Mouse (Mus musculus) stomach, postnatal 0 days (tissue): ENCODE data around the gene Churc1. TPM values are rescaled to one million over a fixed set of nuclear protein-coding genes. Genes with fewer than 3 reads are reported as not detected.

Experiments used
- ATAC-seq: fragments of 200-750 bp; cut with Nextera tagmentation; 2 replicates; pipeline ENCODE4 v1.8.0; 2017; ENCODE audit not compliant: low FRiP score, low TSS enrichment
- DNase-seq: peaks from one replicate; pipeline ENCODE4 v3.0.0-alpha.2; 2016; ENCODE audit warnings: low spot score
- H3K27ac ChIP-seq: fragments of 300-500 bp; sonication (generic); replicated peaks from 2 replicates; pipeline ENCODE4 v1.5.1; 2014; ENCODE audit warnings: mild to moderate bottlenecking, control low read depth
- H3K27me3 ChIP-seq: fragments of 300-500 bp; sonication (generic); 2 replicates; pipeline ENCODE4 v1.6.1; 2014; ENCODE audit warnings: low read length; ENCODE audit not compliant: control insufficient read depth, insufficient read depth
- H3K36me3 ChIP-seq: fragments of 300-500 bp; sonication (generic); 2 replicates; pipeline ENCODE4 v1.6.1; 2014; ENCODE audit warnings: low read length, mixed read lengths; ENCODE audit not compliant: control insufficient read depth, insufficient read depth
- H3K4me1 ChIP-seq: fragments of 300-500 bp; sonication (generic); replicated peaks from 2 replicates; pipeline ENCODE4 v1.6.1; 2014; ENCODE audit warnings: antibody characterized with exemption; ENCODE audit not compliant: control insufficient read depth, insufficient read depth
- H3K4me2 ChIP-seq: fragments of 300-500 bp; sonication (generic); replicated peaks from 2 replicates; pipeline ENCODE4 v1.6.1; 2014; ENCODE audit warnings: low read depth, mild to moderate bottlenecking, control low read depth, moderate library complexity
- H3K4me3 ChIP-seq: fragments of 300-500 bp; sonication (generic); 2 replicates; pipeline ENCODE4 v1.5.1; 2014; ENCODE audit warnings: low read depth, low read length, control low read depth
- H3K9ac ChIP-seq: fragments of 300-500 bp; sonication (generic); 2 replicates; pipeline ENCODE4 v1.6.1; 2014; ENCODE audit warnings: mild to moderate bottlenecking, low read length, control low read depth, mixed read lengths
- H3K9me3 ChIP-seq: fragments of 300-500 bp; sonication (generic); 2 replicates; pipeline ENCODE4 v1.6.1; 2016; ENCODE audit warnings: low read length; ENCODE audit not compliant: control insufficient read depth
- CTCF ChIP-seq: IDR thresholded peaks from 2 replicates; pipeline ENCODE4 v1.5.1; 2016; ENCODE audit warnings: antibody characterized with exemption, low read depth, mild to moderate bottlenecking, moderate library complexity
- EP300 ChIP-seq: optimal IDR thresholded peaks from 2 replicates; pipeline ENCODE3; 2016; ENCODE audit warnings: antibody characterized with exemption
- WGBS: fragments of 180-500 bp; shearing (Covaris S2); extraction: QIAGEN DNeasy Blood & Tissue Kit; methylation state at CpG from one replicate; pipeline ENCODE4 v1.1.7; 2014; 5-methylcytosine and 5-hydroxymethylcytosine counted together
- polyA plus RNA-seq: library from polyadenylated mRNA; unstranded; fragments of >200 nt; fragmentation: Nextera tagmentation; extraction: Ambion mirVana; gene quantifications from 2 replicates; pipeline ENCODE4 v1.2.1, GENCODE M21; 2015

The Churc1 gene
- polyA plus RNA-seq, 1 experiment from 2014 or later: 163 TPM

GRCm38 (mm10) chr12:76776898-76777297 lies 11.6 kb downstream of the Churc1 start:
- no peak overlapping the region for H3K27ac ChIP-seq
- no peak overlapping the region for H3K4me3 ChIP-seq
- 72% methylated on average over 5 of the region's 5 CpGs for WGBS
- no peak for ATAC-seq
- no peak overlapping the region for H3K9ac ChIP-seq
- H3K36me3 ChIP-seq: peaks cover 4% of the 10 kb centered on the region; the same call in 1 of the 2 replicates
- no peak for DNase-seq
- TF ChIP-seq CTCF (no peak), EP300 (no peak)
- no peak overlapping the region for H3K4me2 ChIP-seq
- no peaks in the 10 kb centered on the region for H3K9me3 ChIP-seq
- no peaks in the 10 kb centered on the region for H3K27me3 ChIP-seq
- no peaks in the 10 kb centered on the region; the same call in 1 of the 2 replicates for H3K4me1 ChIP-seq

GRCm38 (mm10) chr12:76777845-76778244 lies 12.5 kb downstream of the Churc1 start:
- no peak overlapping the region for H3K27ac ChIP-seq
- no peak for DNase-seq
- no peak for TF ChIP-seq EP300
- TF ChIP-seq CTCF: peak; percentile 53
- no peak overlapping the region for H3K4me3 ChIP-seq
- H3K9ac ChIP-seq: no peak overlapping the region
- H3K4me2 ChIP-seq: no peak overlapping the region
- peaks cover 4% of the 10 kb centered on the region; the same call in 1 of the 2 replicates for H3K36me3 ChIP-seq
- no peaks in the 10 kb centered on the region; the same call in 1 of the 2 replicates for H3K4me1 ChIP-seq
- no peaks in the 10 kb centered on the region for H3K27me3 ChIP-seq
- no peaks in the 10 kb centered on the region for H3K9me3 ChIP-seq
- ATAC-seq: no peak

- WGBS: 81% methylated on average over 10 of the region's 10 CpGs
- Histone ChIP-seq H3K4me1 (no peaks in the 10 kb centered on the region; the same call in 1 of the 2 replicates), H3K27me3 (no peaks in the 10 kb centered on the region), H3K36me3 (peaks cover 4% of the 10 kb centered on the region; the same call in 1 of the 2 replicates), H3K4me3 (no peak overlapping the region), H3K9me3 (no peaks in the 10 kb centered on the region), H3K4me2 (no peak overlapping the region), H3K9ac (no peak overlapping the region), H3K27ac (no peak overlapping the region)
- ATAC-seq (no peak), DNase-seq (no peak)
- TF ChIP-seq CTCF: no peak
- TF ChIP-seq EP300: no peak
Observed at GRCm38 (mm10) chr12:76778305-76779083, 13.2 kb downstream of the Churc1 start.

- no peak for ATAC-seq
Observed at GRCm38 (mm10) chr12:76779951-76780350, 14.6 kb downstream of the Churc1 start.

GRCm38 (mm10) chr12:76780639-76781468 lies 15.5 kb downstream of the Churc1 start:
- DNase-seq (no peak), ATAC-seq (no peak)
- Histone ChIP-seq H3K4me2 (no peak overlapping the region), H3K9ac (no peak overlapping the region), H3K27ac (no peak overlapping the region), H3K27me3 (no peaks in the 10 kb centered on the region), H3K4me1 (no peaks in the 10 kb centered on the region), H3K36me3 (peaks cover 4% of the 10 kb centered on the region; the same call in 1 of the 2 replicates), H3K4me3 (no peak overlapping the region), H3K9me3 (no peaks in the 10 kb centered on the region)
- 74% methylated on average over 12 of the region's 12 CpGs for WGBS
- no peak for TF ChIP-seq CTCF

More at GRCm38 (mm10) chr12:76779951-76780350, 14.6 kb downstream of the Churc1 start:
- Histone ChIP-seq H3K4me2 (no peak overlapping the region), H3K36me3 (peaks cover 4% of the 10 kb centered on the region; the same call in 1 of the 2 replicates), H3K27ac (no peak overlapping the region), H3K27me3 (no peaks in the 10 kb centered on the region), H3K4me3 (no peak overlapping the region), H3K9me3 (no peaks in the 10 kb centered on the region), H3K4me1 (no peaks in the 10 kb centered on the region; the same call in 1 of the 2 replicates), H3K9ac (no peak overlapping the region)
- TF ChIP-seq EP300: no peak
- no peak for TF ChIP-seq CTCF
- no peak for DNase-seq
- WGBS: 89% methylated on average over 5 of the region's 5 CpGs
